Mouse (Mus musculus) lung, adult 2 months (tissue): ENCODE data around the gene U2af2. TPM values are rescaled to one million over a fixed set of nuclear protein-coding genes. Genes with fewer than 3 reads are reported as not detected.
"Not testable (repeated sequence)": the region's sequence is repeated elsewhere in the genome, so short reads cannot be mapped to it uniquely, and the experiment has no call there.

ENCODE experiments used
- DNase-seq: peaks from one replicate; pipeline ENCODE4 v3.0.0; 2022
- H3K4me1 ChIP-seq: fragments of 200-500 bp; 2 replicates; pipeline ENCODE4 v1.6.1; 2011; ENCODE audit warnings: low read length; ENCODE audit not compliant: control insufficient read depth, insufficient read depth
- H3K4me3 ChIP-seq: fragments of 200-500 bp; replicated peaks from 2 replicates; pipeline ENCODE3; 2011; ENCODE audit warnings: low read depth, mild to moderate bottlenecking, control low read depth, low read length; ENCODE audit errors: extremely low read depth
- CTCF ChIP-seq: fragments of 200-500 bp; IDR thresholded peaks from 2 replicates; pipeline ENCODE4 v1.5.1; 2011; ENCODE audit warnings: mild to moderate bottlenecking, low read length, control low read depth; ENCODE audit not compliant: insufficient read depth
- POLR2A ChIP-seq: fragments of 200-500 bp; IDR thresholded peaks from 2 replicates; pipeline ENCODE4 v1.6.1; 2011; ENCODE audit warnings: low read depth, mild to moderate bottlenecking, control low read depth, low read length, borderline replicate concordance; ENCODE audit errors: extremely low read depth
- WGBS: fragments of 180-500 bp; shearing (Covaris S2); methylation state at CpG from one replicate; pipeline ENCODE4 v1.1.7; 2018; 5-methylcytosine and 5-hydroxymethylcytosine counted together
- polyA plus RNA-seq: library from polyadenylated mRNA; depleted of rRNA; stranded (reverse); fragments of >200 nt; gene quantifications from 2 replicates; pipeline ENCODE4 v1.2.3, GENCODE M21; 2012

The U2af2 gene
- polyA plus RNA-seq, 1 experiment, result 189 TPM

- no peak overlapping the region for H3K4me3 ChIP-seq
- H3K4me1 ChIP-seq, result peaks cover 4% of the 10 kb centered on the region
- no peak for TF ChIP-seq CTCF
- TF ChIP-seq POLR2A, result no peak
- DNase-seq, result no peak
- WGBS, result 87% methylated on average over 6 of the region's 6 CpGs
Measured at GRCm38 (mm10) chr7:5064886-5065285, 2.9 kb downstream of the U2af2 start.

- Histone ChIP-seq H3K4me3 (no peak overlapping the region), H3K4me1 (no peaks in the 10 kb centered on the region; the same call in 1 of the 2 replicates)
- TF ChIP-seq POLR2A, result no peak
- TF ChIP-seq CTCF, result no peak
- 59% methylated on average over 1 of the region's 1 CpGs for WGBS
- DNase-seq, result no peak
Measured at GRCm38 (mm10) chr7:5073586-5073985, 11.6 kb downstream of the U2af2 start.

GRCm38 (mm10) chr7:5074984-5075383, 13.0 kb downstream of the U2af2 start:
- Histone ChIP-seq H3K4me3 (no peak overlapping the region), H3K4me1 (no peaks in the 10 kb centered on the region; the same call in 1 of the 2 replicates)
- DNase-seq, result no peak
- no peak for TF ChIP-seq CTCF
- no peak for TF ChIP-seq POLR2A
- WGBS, result 88% methylated on average over 5 of the region's 5 CpGs

- WGBS, result 78% methylated on average over 2 of the region's 2 CpGs
- H3K4me3 ChIP-seq, result no peak overlapping the region
- peaks cover 2% of the 10 kb centered on the region; the same call in 1 of the 2 replicates for H3K4me1 ChIP-seq
- no peak for TF ChIP-seq POLR2A
- TF ChIP-seq CTCF, result no peak
- no peak for DNase-seq
Measured at GRCm38 (mm10) chr7:5076931-5077330, 15.0 kb downstream of the U2af2 start.

GRCm38 (mm10) chr7:5079365-5080009, 17.5 kb downstream of the U2af2 start:
- DNase-seq, H3K4me1 ChIP-seq: not testable (repeated sequence)
- peak overlapping the region; percentile 58 for H3K4me3 ChIP-seq
- 26% methylated on average over 10 of the region's 13 CpGs for WGBS

GRCm38 (mm10) chr7:5080010-5080751, 18.2 kb downstream of the U2af2 start, which contains the start of gene Epn1:
Gene Epn1, plus strand, starts transcription at chr7:5080235.
- under 1% methylated on average over 81 of the region's 81 CpGs for WGBS
- H3K4me3 ChIP-seq, result peak within 1 kb of the TSS; percentile 58
- peaks cover 4% of the 10 kb centered on the region; the same call in 1 of the 2 replicates for H3K4me1 ChIP-seq
- TF ChIP-seq CTCF, result no peak
- TF ChIP-seq POLR2A, result peak; percentile 76; the same call in 1 of the 2 replicates
- peak; percentile 94 for DNase-seq

- 7% methylated on average over 6 of the region's 6 CpGs for WGBS
- DNase-seq, result no peak
- H3K4me3 ChIP-seq, result peak overlapping the region; percentile 58
- no peak for TF ChIP-seq CTCF
- no peak for TF ChIP-seq POLR2A
- peaks cover 6% of the 10 kb centered on the region; the same call in 1 of the 2 replicates for H3K4me1 ChIP-seq
Measured at GRCm38 (mm10) chr7:5080815-5081214, 18.9 kb downstream of the U2af2 start.

GRCm38 (mm10) chr7:5081241-5081640, 19.3 kb downstream of the U2af2 start:
- TF ChIP-seq CTCF (no peak), POLR2A (no peak)
- Histone ChIP-seq H3K4me3 (no peak overlapping the region), H3K4me1 (peaks cover 6% of the 10 kb centered on the region; the same call in 1 of the 2 replicates)
- DNase-seq, result no peak
- WGBS, result 37% methylated on average over 6 of the region's 6 CpGs

GRCm38 (mm10) chr7:5081939-5082338, 20.0 kb downstream of the U2af2 start:
- 86% methylated on average over 2 of the region's 2 CpGs for WGBS
- DNase-seq, result no peak
- Histone ChIP-seq H3K4me3 (no peak overlapping the region), H3K4me1 (peaks cover 6% of the 10 kb centered on the region; the same call in 1 of the 2 replicates)
- TF ChIP-seq POLR2A (no peak), CTCF (no peak)
